Mouse (Mus musculus) hematopoietic multipotent progenitor cell, adult 10-12 weeks (in vitro differentiated cells): ENCODE measurements around the gene Chodl. TPM values are rescaled to one million over a fixed set of nuclear protein-coding genes. Genes with fewer than 3 reads are reported as not detected.

Experiments
- polyA plus RNA-seq: library from polyadenylated mRNA; stranded (reverse); fragments of >175 nt; gene quantifications from 2 replicates; pipeline ENCODE4 v1.2.3, GENCODE M21; 2012; ENCODE audit warnings: low replicate concordance

Chodl gene
- polyA plus RNA-seq: not detected in 2 replicates

GRCm38 (mm10) chr16:78930382-78931286, at the start of gene Chodl:
Chodl (plus strand) TSS chr16:78930948.

Other genes starting within 250 kb of the Chodl start
- gene Tmprss15, start 160.1 kb downstream of the Chodl start, polyA plus RNA-seq: not detected in 2 replicates